Mouse (Mus musculus) left cerebral cortex, adult 18-20 months (tissue): ENCODE measurements around the gene Sp6. TPM values are rescaled to one million over a fixed set of nuclear protein-coding genes. Genes with fewer than 3 reads are reported as not detected.

Source experiments
- DNase-seq, 2 experiments: peaks; one replicate each; pipeline ENCODE4 v3.0.0; 2021 to 2022; ENCODE audit warnings: low spot score in 2 of 2, mixed read lengths in 1 of 2
- microRNA-seq, 2 experiments: library from miRNA; unstranded; fragments of <30 nt; microRNA quantifications; one replicate each; pipeline ENCODE4 v1.2.0; 2021
- total RNA-seq, 2 experiments: library from RNA; stranded (reverse); gene quantifications; 2 replicates each; pipeline ENCODE4 v1.2.3; 2021

Gene Sp6
- total RNA-seq, 2 experiments from 2014 or later = 1.4 to 2.0 TPM

- no peak for DNase-seq
These were observed 37.9 kb downstream of the Sp6 start for GRCm38 (mm10) chr11:97050944-97051586.

GRCm38 (mm10) chr11:97052219-97052646, 39.0 kb downstream of the Sp6 start:
- no peak for DNase-seq

GRCm38 (mm10) chr11:97063274-97063920, 50.2 kb downstream of the Sp6 start:
- no peak for DNase-seq

GRCm38 (mm10) chr11:97063921-97064295, 50.7 kb downstream of the Sp6 start:
- no peak for DNase-seq

GRCm38 (mm10) chr11:97065538-97066295, 52.5 kb downstream of the Sp6 start:
- DNase-seq = no peak

GRCm38 (mm10) chr11:97066656-97067360, 53.6 kb downstream of the Sp6 start:
- no peak for DNase-seq

- DNase-seq = no peak
These were observed 56.1 kb downstream of the Sp6 start for GRCm38 (mm10) chr11:97069333-97069732.

- no peak for DNase-seq
These were observed 56.6 kb downstream of the Sp6 start for GRCm38 (mm10) chr11:97069770-97070169.

GRCm38 (mm10) chr11:97071129-97071528, 57.9 kb downstream of the Sp6 start:
- DNase-seq = no peak

GRCm38 (mm10) chr11:97072533-97072932, 59.3 kb downstream of the Sp6 start:
- peak; percentile 56 for DNase-seq

GRCm38 (mm10) chr11:97074235-97074634, 61.0 kb downstream of the Sp6 start:
- DNase-seq = no peak

Small RNA genes lying within 50 kb of the gene (microRNA-seq; reads per million reads assigned to microRNA genes)
- gene Mir8103 = 0.50 to 2.5 reads per million in 2 experiments

Other genes with a start within 250 kb of the Sp6 start
- 10 to 100 TPM; 48.8 to 48.9 TPM for gene Snx11, start 235.8 kb upstream of the Sp6 start, total RNA-seq
- 10 to 100 TPM; 40.8 to 43.3 TPM for gene Cbx1, start 224.3 kb upstream of the Sp6 start, total RNA-seq
- gene Nfe2l1, start 183.4 kb upstream of the Sp6 start, total RNA-seq = 100 to 1,000 TPM; 292 to 305 TPM
- gene Copz2, start 163.5 kb upstream of the Sp6 start, total RNA-seq = 1 to 10 TPM; 5.9 to 6.3 TPM
- 10 to 100 TPM; 27.5 to 31.8 TPM for gene Cdk5rap3, start 96.9 kb upstream of the Sp6 start, total RNA-seq
- not detected for gene Prr15l, start 85.3 kb upstream of the Sp6 start, total RNA-seq
- 10 to 100 TPM; 41.9 TPM for gene Pnpo, start 69.4 kb upstream of the Sp6 start, total RNA-seq
- gene Sp2, start 30.4 kb upstream of the Sp6 start, total RNA-seq = 10 to 100 TPM; 11.4 to 11.9 TPM
- gene Scrn2, start 16.5 kb downstream of the Sp6 start, total RNA-seq = 1 to 10 TPM; 4.2 to 4.6 TPM
- under 1 TPM; 0.33 to 0.37 TPM for gene Lrrc46, start 28.0 kb downstream of the Sp6 start, total RNA-seq
- gene Mrpl10, start 28.2 kb downstream of the Sp6 start, total RNA-seq = 10 to 100 TPM; 67.4 to 70.6 TPM
- gene Osbpl7, start 37.2 kb downstream of the Sp6 start, total RNA-seq = 10 to 100 TPM; 12.9 to 13.2 TPM
- gene Tbx21, start 101.9 kb downstream of the Sp6 start, total RNA-seq = under 1 TPM in 1 of 2 experiments, not detected in 1; 0.21 TPM
- gene Tbkbp1, start 138.1 kb downstream of the Sp6 start, total RNA-seq = 10 to 100 TPM; 54.8 to 58.4 TPM
- gene Kpnb1, start 174.5 kb downstream of the Sp6 start, total RNA-seq = 100 to 1,000 TPM; 118 to 121 TPM